Mouse (Mus musculus): ENCODE measurements around the gene Trem3.

- no peak for TF ChIP-seq POLR2A (IDR thresholded peaks at IDR 0.05; ENCODE audit: insufficient read depth, low read length)
- no peak for TF ChIP-seq CTCF (IDR thresholded peaks at IDR 0.05; ENCODE audit: low read depth, low read length)
Measured at GRCm38 (mm10) chr17:48215429-48215828, 32.1 kb upstream of the Trem3 start.

All from ES-Bruce4 (cell line).